Mouse (Mus musculus) CH12.LX (cell line): ENCODE measurements around the gene Ramp2.

Experiments used
- BHLHE40 ChIP-seq: IDR thresholded peaks from 2 replicates; pipeline ENCODE4 v1.6.1; 2011; ENCODE audit warnings: mild to moderate bottlenecking, low read depth, low read length, improper control_type of control experiment
- CHD1 ChIP-seq: IDR thresholded peaks from 2 replicates; pipeline ENCODE4 v1.6.1; 2012; ENCODE audit warnings: low read depth, low read length, improper control_type of control experiment, inconsistent platforms
- CTCF ChIP-seq, 2 experiments: IDR thresholded peaks in 1 of 2; conservative IDR thresholded peaks in 1 of 2; 2 replicates each; pipeline ENCODE4 v1.5.1; 2011 to 2012; ENCODE audit warnings: low read depth in 2 of 2, low read length in 2 of 2, improper control_type of control experiment in 1 of 2, inconsistent platforms in 1 of 2, mild to moderate bottlenecking in 1 of 2, moderate library complexity in 1 of 2
- EP300 ChIP-seq: IDR thresholded peaks from 2 replicates; pipeline ENCODE4 v1.6.1; 2011; ENCODE audit warnings: low read length, improper control_type of control experiment
- JUN ChIP-seq: IDR thresholded peaks from 2 replicates; pipeline ENCODE4 v1.6.1; 2011; ENCODE audit warnings: low read depth, mild to moderate bottlenecking, low read length, improper control_type of control experiment, moderate library complexity; ENCODE audit not compliant: insufficient read depth
- MAFK ChIP-seq: IDR thresholded peaks from 2 replicates; pipeline ENCODE4 v1.6.1; 2011; ENCODE audit warnings: low read length, improper control_type of control experiment; ENCODE audit not compliant: insufficient replicate concordance
- MXI1 ChIP-seq: IDR thresholded peaks from 2 replicates; pipeline ENCODE4 v1.6.1; 2011; ENCODE audit warnings: mild to moderate bottlenecking, low read depth, low read length, improper control_type of control experiment
- POLR2A ChIP-seq: IDR thresholded peaks from 2 replicates; pipeline ENCODE4 v1.6.1; 2011; ENCODE audit warnings: low read depth, mild to moderate bottlenecking, improper control_type of control experiment, low read length
- UBTF ChIP-seq: IDR thresholded peaks from 2 replicates; pipeline ENCODE4 v1.6.1; 2012; ENCODE audit warnings: low read depth, mild to moderate bottlenecking, inconsistent platforms, low read length, improper control_type of control experiment, moderate library complexity

DNA sequence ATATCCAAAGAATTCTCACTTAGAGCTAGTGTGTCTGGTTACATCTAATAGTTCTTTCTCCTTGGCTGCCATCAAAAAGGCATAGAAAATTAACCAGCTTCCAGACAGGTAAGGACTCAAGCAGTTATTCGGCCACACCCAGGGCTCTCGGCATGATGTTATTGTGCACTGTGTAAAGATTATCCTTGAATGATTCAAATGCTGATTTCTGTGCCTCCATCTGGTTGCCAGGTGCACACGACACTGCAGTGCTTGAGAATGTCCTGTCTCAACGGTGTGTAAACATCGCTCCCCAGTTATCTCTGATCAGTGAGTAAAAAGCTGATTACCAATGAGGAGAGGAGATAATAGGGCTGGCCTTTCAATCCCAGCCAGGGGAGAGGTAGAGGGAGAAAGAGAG lies 61.9 kb downstream of the Ramp2 start:
- TF ChIP-seq UBTF (no peak), CHD1 (no peak), JUN (no peak), POLR2A (no peak), MAFK (no peak), CTCF (conservative IDR thresholded peaks at IDR 0.05 in 1 of 2, IDR thresholded peaks at IDR 0.05 in 1 of 2; ENCODE audit: low read depth in 2 of 2, low read length in 2 of 2) (no peak), MXI1 (no peak), EP300 (no peak), BHLHE40 (no peak)
